Mouse (Mus musculus) layer of hippocampus, adult 11-12 months (tissue): ENCODE data around the gene Sestd1.

Experiments
- DNase-seq: peaks from one replicate; pipeline ENCODE4 v3.0.0; 2022; ENCODE audit warnings: low spot score

The Sestd1 gene

DNA sequence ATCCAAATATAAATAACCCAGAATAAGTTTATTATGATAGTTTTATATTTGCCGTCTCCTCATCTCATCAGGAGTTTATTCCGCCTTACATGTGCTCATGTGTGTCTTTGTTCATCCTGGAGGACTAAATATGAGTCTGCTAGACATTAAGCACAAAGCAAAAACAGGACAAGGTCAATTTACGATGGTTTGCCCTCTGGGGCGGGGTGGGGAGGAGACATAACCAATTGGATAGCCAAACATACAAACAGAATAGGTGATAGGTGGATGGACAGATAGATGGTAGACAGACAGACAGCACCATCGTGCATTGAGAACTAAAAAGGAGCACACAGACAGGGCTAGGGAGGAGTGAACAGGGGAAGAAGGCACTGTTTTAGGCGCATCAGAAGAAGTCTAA lies 106.6 kb downstream of the Sestd1 start:
- no peak for DNase-seq

GRCm38 (mm10) chr2:77173366-77173765 lies 107.0 kb downstream of the Sestd1 start:
- no peak for DNase-seq

DNA sequence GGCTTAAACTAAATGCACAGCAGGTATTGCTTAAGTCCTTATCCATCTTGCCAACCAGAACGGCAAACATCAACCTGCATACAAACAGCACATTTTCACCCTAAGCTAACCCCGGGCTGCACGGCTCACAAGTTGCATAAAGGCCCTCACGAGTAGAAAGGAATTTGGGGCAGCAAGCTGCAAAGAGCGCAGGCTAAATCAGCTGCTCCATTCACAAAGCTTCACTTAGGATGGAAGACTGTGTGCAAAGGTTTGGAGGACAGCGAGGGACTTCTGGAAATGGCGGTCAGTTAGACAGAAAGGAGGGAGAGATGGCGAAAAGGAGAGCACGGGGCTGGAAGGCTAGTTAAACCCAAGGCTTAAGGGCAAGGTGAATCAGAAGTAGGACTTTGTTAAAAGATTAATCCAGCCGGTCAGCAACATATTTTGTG lies 108.1 kb downstream of the Sestd1 start:
- DNase-seq: no peak

DNA sequence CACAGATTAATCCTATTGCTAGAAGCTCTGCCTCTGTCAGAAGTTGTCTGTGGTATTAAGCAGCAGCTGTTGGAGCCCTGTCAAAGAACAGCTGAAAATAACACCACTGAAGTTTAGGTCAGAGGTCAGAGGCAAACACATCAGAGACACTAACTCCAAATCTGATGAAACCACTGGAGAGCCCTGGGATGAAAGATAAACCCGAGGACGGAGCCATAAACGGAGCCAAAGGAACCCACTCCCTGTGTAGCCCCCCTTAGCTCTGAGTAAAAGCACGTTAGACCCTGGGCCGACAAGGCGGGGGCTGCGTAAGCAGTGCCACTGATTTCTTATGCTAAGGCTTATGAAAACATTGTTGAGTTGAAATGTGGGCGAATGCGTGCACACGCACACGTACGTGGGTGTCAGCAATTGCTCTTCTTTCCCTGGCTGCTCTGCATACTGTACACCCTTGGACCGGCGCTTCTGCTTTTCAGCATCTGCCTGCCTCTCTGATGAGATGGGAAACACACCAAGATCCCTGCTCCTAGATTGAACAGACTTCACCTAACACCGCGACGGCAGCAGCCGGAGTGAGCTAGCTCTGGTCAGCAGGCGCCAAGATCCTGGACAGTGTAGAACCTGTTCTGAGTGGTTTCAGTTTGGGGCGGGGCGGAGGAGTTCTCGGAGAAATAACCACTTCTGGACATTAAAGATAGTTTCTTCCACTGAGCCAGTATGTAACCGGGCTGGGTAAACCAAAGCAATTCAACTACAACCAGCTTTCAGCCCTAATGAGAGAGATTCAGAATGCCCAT lies 108.8 kb downstream of the Sestd1 start:
- peak; percentile 16 for DNase-seq

DNA sequence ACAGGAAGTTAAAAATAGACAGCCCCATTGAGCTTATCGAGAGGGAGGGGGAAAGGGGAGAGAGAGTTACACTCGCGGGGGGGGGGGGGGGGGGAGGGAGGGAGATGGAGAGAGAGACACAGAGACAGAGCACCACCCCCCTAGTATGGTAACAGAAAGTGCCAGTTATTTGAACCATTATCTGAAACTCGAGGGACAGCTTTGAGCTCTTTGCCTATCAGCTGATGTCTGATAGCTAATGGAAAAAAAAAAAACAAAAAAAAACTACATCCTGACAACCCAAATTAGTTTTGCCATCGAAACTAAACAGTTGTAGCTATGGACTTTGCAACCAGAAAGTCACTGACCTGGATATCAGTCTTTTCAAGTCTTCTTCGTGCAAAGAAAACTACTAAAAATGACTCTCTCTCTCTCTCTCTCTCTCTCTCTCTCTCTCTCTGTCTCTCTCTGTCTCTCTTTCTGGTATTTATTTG lies 109.7 kb downstream of the Sestd1 start, which contains the start of gene Ccdc141:
Ccdc141 (minus strand) TSS at position 4 of the 473 bp plus-strand sequence.
- no peak for DNase-seq

DNA sequence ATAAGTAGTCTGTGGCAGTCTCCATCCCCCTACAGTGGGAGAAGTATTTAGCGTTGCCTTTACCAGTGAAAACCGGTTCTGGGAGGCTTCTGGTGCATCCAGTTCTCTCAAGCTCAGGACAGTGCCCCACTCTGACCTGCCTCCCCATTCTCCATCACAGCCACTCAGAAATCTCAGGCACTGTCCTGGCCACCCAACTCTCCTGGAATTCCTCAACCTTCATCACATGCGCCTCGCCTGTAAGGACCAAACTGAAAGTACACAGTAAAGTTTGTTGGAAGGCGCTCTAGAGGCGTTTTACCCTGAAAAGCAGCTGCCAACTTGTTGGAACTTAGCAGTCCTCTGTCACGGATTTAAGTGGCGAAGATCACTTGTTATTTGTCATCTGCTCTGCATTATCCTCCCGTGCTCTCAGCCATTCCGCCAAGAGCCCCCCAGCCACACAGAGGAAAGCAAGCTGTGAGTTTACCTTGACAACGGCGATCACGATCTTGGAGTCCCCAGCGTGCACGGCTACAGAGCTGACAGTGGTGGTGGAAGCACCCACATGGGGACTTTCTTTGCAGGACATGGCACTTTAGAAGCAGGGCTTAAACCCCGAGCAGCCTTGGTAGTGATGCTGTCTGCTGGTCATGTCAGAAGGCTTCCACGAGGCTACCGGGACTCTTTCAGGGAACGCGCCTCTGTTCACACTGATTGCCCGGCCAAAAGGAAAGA lies 110.3 kb downstream of the Sestd1 start:
- DNase-seq: peak; percentile 11

DNA sequence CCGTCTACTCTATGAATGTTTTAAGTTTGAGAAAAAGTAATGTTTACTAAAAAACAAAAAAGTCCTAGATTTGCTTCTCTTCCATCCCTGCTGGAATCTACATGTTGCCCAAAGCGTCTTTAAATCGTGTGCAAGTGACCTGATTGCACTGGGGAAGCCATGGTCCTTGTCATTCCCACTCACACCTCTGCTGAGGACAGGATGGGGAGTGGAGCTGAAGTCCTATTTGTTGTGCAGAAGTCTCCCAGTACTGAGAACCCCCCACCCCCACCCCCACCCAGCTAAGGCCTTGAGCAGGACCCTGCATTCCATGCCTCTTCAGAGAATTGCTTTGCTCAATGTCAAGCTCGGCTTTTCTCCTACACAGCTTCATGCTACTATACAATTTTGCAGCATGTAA lies 111.2 kb downstream of the Sestd1 start:
- DNase-seq: no peak

DNA sequence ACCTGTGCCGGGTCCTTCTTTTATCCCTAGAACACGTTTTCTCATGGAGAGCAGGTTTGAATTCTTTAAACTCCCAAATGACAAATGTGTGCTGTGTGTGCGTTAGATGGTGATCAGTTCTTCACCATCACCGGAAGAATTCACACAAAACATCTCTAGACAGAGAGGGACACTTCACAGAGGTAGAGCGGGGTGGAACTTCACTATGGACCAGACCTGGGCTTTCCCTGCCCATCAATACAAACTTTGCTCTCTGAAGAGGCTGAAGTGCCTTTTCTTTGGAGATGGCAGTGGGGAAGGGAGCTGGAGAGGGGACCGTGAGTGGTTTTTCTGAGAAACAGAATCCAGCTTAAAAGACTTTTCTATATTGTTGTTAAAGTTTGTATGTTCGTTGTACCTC lies 111.6 kb downstream of the Sestd1 start:
- DNase-seq: no peak

DNA sequence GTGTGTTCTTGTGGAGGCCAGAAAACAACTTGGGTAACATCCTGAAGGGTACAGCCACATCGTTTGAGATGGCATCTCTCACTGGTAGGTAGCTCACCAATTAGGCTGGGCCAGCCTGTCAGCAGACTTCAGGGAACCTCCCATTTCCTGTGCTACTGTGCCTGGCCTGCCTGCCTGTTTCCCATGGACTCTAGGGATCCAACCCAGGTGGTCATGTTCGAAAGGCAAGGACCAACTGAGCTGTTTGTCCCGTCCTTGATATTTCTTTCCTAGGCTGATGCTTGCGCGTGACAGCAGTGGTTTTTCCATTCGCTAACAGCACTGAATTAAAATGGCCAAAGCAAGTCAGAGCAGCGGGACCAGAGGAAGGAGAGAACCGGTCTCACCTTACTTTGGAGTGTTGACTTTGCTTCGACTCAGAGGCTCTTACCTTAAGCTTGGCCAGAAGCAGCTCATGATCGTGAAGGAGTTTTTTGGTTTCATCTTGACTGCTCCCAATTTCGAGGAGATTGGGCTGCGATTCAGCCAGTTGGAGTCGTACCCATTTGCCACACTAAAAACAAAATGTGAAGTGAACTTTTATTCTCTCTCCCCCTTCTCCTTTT lies 112.2 kb downstream of the Sestd1 start:
- no peak for DNase-seq

DNA sequence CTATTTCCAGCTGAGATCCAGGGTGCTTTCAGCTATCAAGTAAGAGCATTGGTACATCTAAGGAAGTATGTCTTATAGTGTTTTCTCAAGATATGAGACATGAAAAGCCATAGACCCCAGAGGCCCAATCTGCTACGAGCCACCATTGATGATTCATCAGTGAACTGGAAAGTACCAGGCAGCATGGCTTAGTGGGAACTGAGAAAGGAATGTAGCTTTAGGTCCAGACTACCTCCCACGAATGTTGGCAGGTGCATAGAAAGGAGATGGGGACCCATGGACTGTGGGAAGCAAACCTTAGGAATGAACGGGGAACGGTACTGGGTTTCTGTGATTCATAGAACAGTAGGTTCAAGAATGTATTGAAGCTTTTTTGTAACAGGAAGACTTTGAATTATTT lies 114.0 kb downstream of the Sestd1 start:
- no peak for DNase-seq

DNA sequence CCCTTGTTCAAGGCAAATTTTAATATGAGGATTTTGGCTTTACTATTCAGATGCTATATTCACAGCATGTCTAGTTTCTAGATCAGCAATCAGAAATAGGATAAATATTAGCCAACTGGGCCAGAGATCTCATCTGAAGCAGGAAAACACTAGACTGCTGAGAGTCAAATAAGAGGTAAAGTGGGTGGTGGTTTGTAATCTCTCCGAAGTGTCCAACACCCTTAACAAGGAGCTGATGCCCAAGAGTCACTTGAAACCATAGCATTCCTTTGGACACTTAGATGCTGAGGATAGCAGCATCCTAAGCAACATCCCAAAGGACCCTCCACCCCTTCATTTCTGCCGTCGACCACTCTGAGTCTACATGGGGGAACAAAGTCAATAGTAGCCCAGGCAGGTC lies 115.7 kb downstream of the Sestd1 start:
- no peak for DNase-seq

- no peak for DNase-seq
These were observed 117.0 kb downstream of the Sestd1 start for GRCm38 (mm10) chr2:77163381-77163780.

- no peak for DNase-seq
These were observed 118.3 kb downstream of the Sestd1 start for GRCm38 (mm10) chr2:77162135-77162534.

- DNase-seq: no peak
These were observed 122.8 kb downstream of the Sestd1 start for GRCm38 (mm10) chr2:77157546-77157945.

GRCm38 (mm10) chr2:77154080-77154479 lies 126.3 kb downstream of the Sestd1 start:
- DNase-seq: no peak

DNA sequence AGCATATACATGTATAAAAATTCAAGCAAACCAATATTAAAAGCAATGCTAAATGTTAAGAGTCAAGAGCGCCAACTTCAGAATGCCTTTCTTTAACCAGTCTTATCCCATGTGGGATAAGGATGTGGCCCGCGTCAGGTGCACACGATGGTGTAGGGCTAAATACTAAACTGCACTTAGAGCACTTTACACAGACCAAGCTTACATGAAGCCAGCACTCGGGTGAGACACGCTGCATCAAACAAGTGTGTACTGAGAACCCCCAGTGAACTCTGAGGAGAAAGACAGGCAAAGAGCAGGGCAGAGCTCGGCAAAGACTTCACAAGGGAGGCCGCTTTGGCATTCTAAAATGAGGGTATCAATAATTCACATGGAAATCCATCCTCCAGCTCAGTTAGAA lies 129.1 kb downstream of the Sestd1 start:
- DNase-seq: no peak

GRCm38 (mm10) chr2:77149576-77149975 lies 130.8 kb downstream of the Sestd1 start:
- DNase-seq: no peak

- no peak for DNase-seq
These were observed 132.2 kb downstream of the Sestd1 start for GRCm38 (mm10) chr2:77148215-77148614.

DNA sequence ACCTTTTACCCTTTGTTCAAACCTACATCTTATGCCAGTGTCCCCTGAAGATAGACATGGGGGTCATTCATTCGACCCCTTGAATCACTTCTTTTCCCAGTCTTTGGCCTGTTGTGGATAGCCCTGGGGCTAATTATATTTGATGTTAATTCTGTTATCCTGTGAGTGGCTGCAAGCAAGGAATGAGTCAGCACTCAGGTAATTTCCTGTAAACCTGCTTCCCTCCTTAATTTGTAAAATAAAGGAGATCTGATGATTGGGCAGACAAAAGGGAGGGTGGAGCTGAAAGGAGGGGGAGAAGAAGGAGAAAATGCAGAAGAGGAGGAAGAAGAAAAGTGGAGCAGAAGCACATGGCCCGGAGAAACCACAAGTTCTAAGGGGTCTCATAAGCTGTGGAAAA lies 133.4 kb downstream of the Sestd1 start:
- DNase-seq: no peak

GRCm38 (mm10) chr2:77146291-77146690 lies 134.1 kb downstream of the Sestd1 start:
- DNase-seq: no peak

DNA sequence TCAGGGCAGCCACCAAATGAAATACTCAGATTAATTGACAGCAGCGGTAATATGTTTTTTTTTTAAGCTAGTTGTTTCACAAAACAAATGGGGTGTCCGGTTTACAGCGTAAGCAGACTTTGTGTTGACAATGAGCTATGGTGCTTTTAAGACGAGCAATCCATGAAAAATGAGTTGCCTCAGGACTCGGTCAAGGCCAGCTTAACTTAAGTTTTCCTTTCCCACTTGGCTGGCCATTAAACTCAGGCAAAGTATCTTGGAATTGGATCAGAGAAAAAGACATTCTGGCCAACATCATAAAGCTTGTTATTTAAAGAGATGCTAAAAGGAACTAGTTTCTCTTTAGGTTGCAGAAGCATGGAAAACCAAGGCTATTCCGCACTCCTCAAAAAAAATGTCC lies 136.9 kb downstream of the Sestd1 start:
- no peak for DNase-seq

DNA sequence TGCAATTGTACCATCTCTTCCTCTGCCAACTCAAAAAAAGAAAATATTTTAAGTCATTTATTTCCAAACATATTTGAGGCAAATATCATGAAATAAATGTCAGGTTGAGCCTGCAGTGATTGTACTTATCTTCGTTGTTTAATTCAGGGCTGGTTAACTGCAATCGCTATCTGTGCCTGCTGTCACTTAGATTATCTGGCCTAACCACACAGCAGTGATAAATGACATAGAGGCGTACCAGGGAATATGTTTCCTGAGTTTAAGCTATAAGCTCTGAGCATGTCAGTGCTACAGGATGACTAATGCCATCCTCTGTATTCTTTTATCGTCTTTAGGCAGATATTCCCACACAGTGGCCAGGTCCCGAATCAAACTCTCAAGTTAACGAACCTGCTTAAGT lies 141.5 kb downstream of the Sestd1 start:
- DNase-seq: no peak

- DNase-seq: no peak
These were observed 145.5 kb downstream of the Sestd1 start for GRCm38 (mm10) chr2:77134906-77135305.
